Mouse (Mus musculus) embryonic facial prominence, embryonic 12.5 days (tissue): ENCODE measurements around the gene Hist1h3f. TPM values are rescaled to one million over a fixed set of nuclear protein-coding genes. Genes with fewer than 3 reads are reported as not detected.

Experiments used
- ATAC-seq: fragments of 200-750 bp; cut with Nextera tagmentation; 2 replicates; pipeline ENCODE4 v1.8.0; 2017; ENCODE audit not compliant: insufficient number of reproducible peaks, insufficient read depth, low FRiP score, low TSS enrichment
- H3K27ac ChIP-seq: fragments of 300-500 bp; sonication (generic); 2 replicates; pipeline ENCODE4 v1.5.1; 2016; ENCODE audit warnings: mild to moderate bottlenecking
- H3K27me3 ChIP-seq: fragments of 300-500 bp; sonication (generic); 2 replicates; pipeline ENCODE4 v1.6.1; 2016; ENCODE audit warnings: mild to moderate bottlenecking, moderate library complexity
- H3K36me3 ChIP-seq: fragments of 300-500 bp; sonication (generic); 2 replicates; pipeline ENCODE4 v1.6.1; 2016; ENCODE audit warnings: mild to moderate bottlenecking
- H3K4me1 ChIP-seq: fragments of 300-500 bp; sonication (generic); 2 replicates; pipeline ENCODE4 v1.6.1; 2016
- H3K4me2 ChIP-seq: fragments of 300-500 bp; sonication (generic); replicated peaks from 2 replicates; pipeline ENCODE4 v1.6.1; 2016; ENCODE audit warnings: mild to moderate bottlenecking, moderate library complexity
- H3K4me3 ChIP-seq: fragments of 300-500 bp; sonication (generic); 2 replicates; pipeline ENCODE4 v1.5.1; 2016; ENCODE audit warnings: mild to moderate bottlenecking
- H3K9ac ChIP-seq: fragments of 300-500 bp; sonication (generic); 2 replicates; pipeline ENCODE4 v1.6.1; 2016; ENCODE audit warnings: mild to moderate bottlenecking, moderate library complexity
- H3K9me3 ChIP-seq: fragments of 300-500 bp; sonication (generic); 2 replicates; pipeline ENCODE4 v1.6.1; 2016; ENCODE audit warnings: mild to moderate bottlenecking, moderate library complexity
- WGBS: fragments of 180-500 bp; shearing (Covaris S2); methylation state at CpG from one replicate; pipeline ENCODE4 v1.1.7; 2016; 5-methylcytosine and 5-hydroxymethylcytosine counted together
- polyA plus RNA-seq: library from polyadenylated mRNA; unstranded; fragments of >200 nt; fragmentation: Nextera tagmentation; extraction: Ambion mirVana; gene quantifications from 2 replicates; pipeline ENCODE4 v1.2.1, GENCODE M21; 2016

The Hist1h3f gene
- polyA plus RNA-seq, 1 experiment from 2014 or later = 2.3 TPM

DNA sequence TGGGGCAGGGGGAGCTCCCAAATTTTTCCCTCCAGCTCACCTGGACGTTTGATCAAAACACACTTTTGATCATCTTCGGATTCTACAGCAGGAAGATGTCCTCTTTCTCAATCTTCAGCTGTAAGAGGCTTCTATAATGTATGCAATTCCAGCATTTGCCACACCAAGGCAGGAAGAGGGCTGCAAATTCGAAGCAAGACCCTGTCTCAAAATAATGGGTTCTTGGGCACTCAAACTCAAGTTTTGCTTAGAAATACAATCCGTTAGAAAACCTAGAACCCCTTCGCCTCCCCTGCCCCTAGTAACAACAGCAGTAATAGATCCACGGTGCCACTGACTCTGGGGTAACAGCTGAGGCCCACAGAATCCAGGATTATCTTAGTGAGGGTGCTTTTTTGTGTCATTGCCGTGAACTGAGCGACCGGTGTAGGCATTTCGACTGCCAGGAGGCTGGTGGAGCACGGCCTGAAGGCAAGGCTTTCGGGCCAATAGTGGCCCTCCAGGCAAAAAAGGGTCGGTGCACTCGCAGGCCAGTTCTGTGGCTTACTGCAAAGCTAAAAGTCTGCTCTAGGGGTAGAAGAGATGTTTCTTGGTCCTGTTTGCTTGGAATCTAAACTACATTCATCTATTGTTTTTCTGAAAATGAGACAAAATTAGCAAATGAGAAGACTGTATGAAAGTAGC, 38.0 kb upstream of the Hist1h3f start:
- Histone ChIP-seq H3K27ac (peak overlapping the region; percentile 55; the same call in 1 of the 2 replicates), H3K9me3 (no peaks in the 10 kb centered on the region), H3K36me3 (no peaks in the 10 kb centered on the region), H3K4me2 (peak overlapping the region; percentile 55), H3K27me3 (no peaks in the 10 kb centered on the region), H3K4me1 (peaks cover 14% of the 10 kb centered on the region; the same call in 1 of the 2 replicates), H3K9ac (peak overlapping the region; percentile 25; the same call in 1 of the 2 replicates), H3K4me3 (peak overlapping the region; percentile 29)
- ATAC-seq = no peak
- 2% methylated on average over 14 of the region's 14 CpGs for WGBS

DNA sequence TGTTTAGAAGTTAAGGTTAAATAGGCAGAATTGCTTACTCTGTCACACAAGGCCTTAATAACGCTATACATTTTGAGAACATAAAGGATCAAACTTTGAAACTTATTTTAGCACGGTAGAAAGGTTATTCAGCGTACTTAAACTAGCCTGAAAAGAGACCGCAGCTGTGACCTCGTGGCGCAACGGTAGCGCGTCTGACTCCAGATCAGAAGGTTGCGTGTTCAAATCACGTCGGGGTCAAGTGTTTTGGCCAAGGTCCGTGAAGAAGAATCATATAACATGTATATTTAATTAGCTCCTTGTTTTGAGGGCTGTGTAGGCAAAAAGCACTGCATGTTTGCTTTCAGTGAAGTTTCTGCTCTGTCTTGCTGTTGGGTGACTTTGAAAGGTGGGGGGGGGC, 37.5 kb upstream of the Hist1h3f start:
- Histone ChIP-seq H3K9me3 (no peaks in the 10 kb centered on the region), H3K4me2 (peak overlapping the region; percentile 55), H3K36me3 (no peaks in the 10 kb centered on the region), H3K9ac (no peak overlapping the region), H3K27ac (peak overlapping the region; percentile 55; the same call in 1 of the 2 replicates), H3K4me3 (peak overlapping the region; percentile 29), H3K27me3 (no peaks in the 10 kb centered on the region), H3K4me1 (peaks cover 14% of the 10 kb centered on the region; the same call in 1 of the 2 replicates)
- no peak for ATAC-seq
- 5% methylated on average over 13 of the region's 13 CpGs for WGBS

DNA sequence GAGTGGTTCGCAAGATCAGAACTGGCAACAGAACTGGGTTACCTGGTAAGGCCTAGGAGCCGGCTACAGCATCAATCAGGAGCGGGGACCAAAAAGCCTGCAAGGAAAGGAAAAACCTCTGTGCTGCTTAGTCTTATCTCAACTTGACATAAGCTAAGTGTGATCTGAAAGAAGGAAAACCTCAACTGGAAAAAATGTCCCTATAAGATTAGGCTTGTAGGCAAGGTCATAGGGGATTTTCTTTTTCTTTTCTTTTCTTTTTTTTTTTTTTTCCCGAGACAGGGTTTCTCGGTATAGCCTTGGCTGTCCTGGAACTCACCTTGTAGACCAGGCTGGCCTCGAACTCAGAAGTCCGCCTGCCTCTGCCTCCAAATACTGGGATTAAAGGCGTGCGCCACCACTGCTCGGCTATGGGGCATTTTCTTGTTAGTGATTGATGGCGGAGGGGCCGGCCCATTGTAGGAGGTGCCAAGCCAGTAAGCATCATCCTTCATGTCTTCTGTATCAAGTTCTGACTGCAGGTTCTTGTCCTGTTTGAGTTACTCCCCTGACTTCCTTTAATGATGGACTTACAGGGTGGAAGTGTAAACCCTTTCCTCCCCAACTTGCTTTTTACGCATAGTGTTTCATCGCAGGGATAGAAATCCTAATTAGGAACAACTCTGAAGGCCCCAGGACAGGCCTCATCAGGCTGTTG, 36.9 kb upstream of the Hist1h3f start:
- no peak overlapping the region for H3K27ac ChIP-seq
- peaks cover 14% of the 10 kb centered on the region; the same call in 1 of the 2 replicates for H3K4me1 ChIP-seq
- no peaks in the 10 kb centered on the region for H3K36me3 ChIP-seq
- no peaks in the 10 kb centered on the region for H3K9me3 ChIP-seq
- H3K4me2 ChIP-seq = peak overlapping the region; percentile 55; the same call in 1 of the 2 replicates
- peak overlapping the region; percentile 29; the same call in 1 of the 2 replicates for H3K4me3 ChIP-seq
- no peak for ATAC-seq
- H3K27me3 ChIP-seq = no peaks in the 10 kb centered on the region
- no peak overlapping the region for H3K9ac ChIP-seq
- WGBS = 14% methylated on average over 14 of the region's 14 CpGs

DNA sequence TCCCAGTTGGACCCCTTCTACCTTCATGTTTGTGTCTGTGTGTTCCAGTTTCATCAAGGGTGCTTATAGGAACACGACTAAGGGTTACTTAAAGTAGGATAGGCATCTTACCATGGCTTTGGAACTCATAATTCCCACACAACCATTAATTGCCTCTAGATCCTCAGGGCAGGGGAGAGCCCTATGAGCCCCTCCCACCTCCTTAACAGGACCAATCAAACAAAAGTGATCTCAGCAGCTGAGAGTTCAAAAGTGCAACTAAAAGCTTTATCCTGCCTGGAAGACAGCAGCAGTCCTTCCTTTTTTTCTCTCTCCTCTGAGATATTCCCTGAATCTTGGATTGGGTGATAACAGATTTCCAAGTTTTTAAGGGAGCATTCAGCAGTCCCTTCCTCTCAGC, 33.7 kb upstream of the Hist1h3f start:
- Histone ChIP-seq H3K4me3 (no peak overlapping the region), H3K4me2 (no peak overlapping the region), H3K9me3 (no peaks in the 10 kb centered on the region), H3K36me3 (no peaks in the 10 kb centered on the region), H3K27me3 (no peaks in the 10 kb centered on the region), H3K9ac (no peak overlapping the region), H3K4me1 (peaks cover 11% of the 10 kb centered on the region; the same call in 1 of the 2 replicates), H3K27ac (no peak overlapping the region)
- ATAC-seq = no peak
- 32% methylated on average over 1 of the region's 1 CpGs for WGBS

DNA sequence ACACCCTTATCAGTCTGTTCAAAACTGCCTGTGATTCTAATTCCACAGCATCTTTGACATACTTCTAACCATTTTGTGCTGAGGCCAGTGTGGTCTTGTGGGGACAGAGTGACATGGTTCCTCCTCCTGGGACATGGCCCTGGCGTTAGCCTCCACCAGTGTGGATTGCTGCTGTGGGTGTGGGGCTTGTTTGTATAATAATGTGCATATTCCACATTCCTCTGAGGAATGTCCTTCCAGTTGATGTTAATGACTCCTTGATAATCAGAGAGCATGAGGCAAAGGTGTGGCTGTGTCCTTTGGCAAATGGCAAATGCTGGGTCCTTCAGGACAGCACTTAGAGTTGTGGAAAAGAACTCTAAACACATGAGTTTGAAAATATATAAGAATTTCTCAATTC, 30.3 kb upstream of the Hist1h3f start:
- H3K27me3 ChIP-seq = no peaks in the 10 kb centered on the region
- H3K36me3 ChIP-seq = no peaks in the 10 kb centered on the region
- no peak for ATAC-seq
- no peak overlapping the region for H3K9ac ChIP-seq
- no peaks in the 10 kb centered on the region for H3K9me3 ChIP-seq
- H3K27ac ChIP-seq = no peak overlapping the region
- H3K4me2 ChIP-seq = no peak overlapping the region
- no peak overlapping the region for H3K4me3 ChIP-seq
- 0 out of 2 replicates have a peak, but pooled peaks cover 3% of the 10 kb centered on the region for H3K4me1 ChIP-seq
- 91% methylated on average over 1 of the region's 1 CpGs for WGBS

DNA sequence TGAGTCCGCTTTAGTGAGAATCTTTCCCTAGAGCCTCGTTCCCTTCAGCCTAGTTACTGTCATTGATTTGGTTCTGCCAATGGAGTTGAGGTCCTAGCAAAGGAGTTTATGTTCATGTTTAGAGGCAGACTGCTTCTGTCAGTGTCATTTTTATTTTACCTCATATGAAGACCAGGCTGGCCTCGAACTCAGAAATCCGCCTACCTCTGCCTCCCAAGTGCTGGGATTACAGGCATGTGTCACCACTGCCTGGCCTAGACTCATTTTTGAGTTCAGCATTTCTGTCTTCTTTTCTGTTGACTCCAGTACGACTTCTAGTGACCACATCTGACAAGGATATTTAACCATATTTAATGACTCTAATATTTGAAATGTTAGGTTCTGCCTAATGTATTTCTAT, 28.6 kb upstream of the Hist1h3f start:
- WGBS = 72% methylated on average over 5 of the region's 5 CpGs
- no peak for ATAC-seq
- no peak overlapping the region for H3K4me3 ChIP-seq

DNA sequence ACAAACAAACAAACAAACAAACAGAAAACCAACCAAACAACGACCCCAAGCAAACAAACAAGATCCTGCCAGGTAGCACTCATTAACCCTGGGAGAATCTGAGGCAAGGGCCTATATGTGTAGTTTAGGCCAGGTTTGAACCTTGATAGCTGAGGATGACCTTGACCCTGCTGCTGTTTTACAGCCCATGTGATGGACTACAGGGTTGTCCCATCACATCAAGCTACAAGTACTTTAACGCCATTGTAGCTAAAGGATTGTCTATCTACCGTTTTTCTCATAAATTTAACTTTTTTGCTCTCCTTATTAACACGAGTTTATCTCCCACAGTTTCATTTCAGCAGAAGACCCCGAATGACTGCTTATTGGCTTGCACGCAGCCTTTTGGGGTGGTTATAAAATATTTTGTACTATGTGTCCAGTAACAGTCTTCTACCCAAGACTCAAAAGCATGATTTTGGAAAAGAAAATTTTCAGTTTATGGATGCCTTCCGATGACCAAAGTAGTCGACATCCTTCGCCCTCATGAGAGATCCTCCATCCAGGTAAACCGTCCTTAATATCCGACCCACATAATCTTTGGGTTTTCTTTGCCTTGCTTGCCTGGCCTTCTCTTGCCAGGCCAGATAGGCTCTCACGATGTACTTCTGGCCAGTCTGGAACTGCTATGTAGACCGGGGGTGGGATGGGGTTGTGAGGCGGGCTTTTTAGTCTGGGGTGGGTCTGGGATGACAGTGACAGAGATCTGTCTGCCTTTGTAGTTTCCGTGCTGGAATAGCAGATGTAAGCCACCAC, 27.8 kb upstream of the Hist1h3f start:
- no peak overlapping the region for H3K27ac ChIP-seq
- H3K4me3 ChIP-seq = peak overlapping the region; percentile 33
- 50% methylated on average over 15 of the region's 15 CpGs for WGBS
- peak overlapping the region; percentile 61 for H3K4me2 ChIP-seq
- H3K4me1 ChIP-seq = no peaks in the 10 kb centered on the region
- ATAC-seq = no peak
- H3K36me3 ChIP-seq = no peaks in the 10 kb centered on the region
- H3K27me3 ChIP-seq = no peaks in the 10 kb centered on the region
- H3K9me3 ChIP-seq = no peaks in the 10 kb centered on the region
- H3K9ac ChIP-seq = peak overlapping the region; percentile 40; the same call in 1 of the 2 replicates

More for the DNA sequence above, 28.6 kb upstream of the Hist1h3f start:
- Histone ChIP-seq H3K36me3 (no peaks in the 10 kb centered on the region), H3K27ac (no peak overlapping the region), H3K4me1 (0 out of 2 replicates have a peak, but pooled peaks cover 3% of the 10 kb centered on the region), H3K9me3 (no peaks in the 10 kb centered on the region), H3K4me2 (no peak overlapping the region), H3K27me3 (no peaks in the 10 kb centered on the region), H3K9ac (no peak overlapping the region)

DNA sequence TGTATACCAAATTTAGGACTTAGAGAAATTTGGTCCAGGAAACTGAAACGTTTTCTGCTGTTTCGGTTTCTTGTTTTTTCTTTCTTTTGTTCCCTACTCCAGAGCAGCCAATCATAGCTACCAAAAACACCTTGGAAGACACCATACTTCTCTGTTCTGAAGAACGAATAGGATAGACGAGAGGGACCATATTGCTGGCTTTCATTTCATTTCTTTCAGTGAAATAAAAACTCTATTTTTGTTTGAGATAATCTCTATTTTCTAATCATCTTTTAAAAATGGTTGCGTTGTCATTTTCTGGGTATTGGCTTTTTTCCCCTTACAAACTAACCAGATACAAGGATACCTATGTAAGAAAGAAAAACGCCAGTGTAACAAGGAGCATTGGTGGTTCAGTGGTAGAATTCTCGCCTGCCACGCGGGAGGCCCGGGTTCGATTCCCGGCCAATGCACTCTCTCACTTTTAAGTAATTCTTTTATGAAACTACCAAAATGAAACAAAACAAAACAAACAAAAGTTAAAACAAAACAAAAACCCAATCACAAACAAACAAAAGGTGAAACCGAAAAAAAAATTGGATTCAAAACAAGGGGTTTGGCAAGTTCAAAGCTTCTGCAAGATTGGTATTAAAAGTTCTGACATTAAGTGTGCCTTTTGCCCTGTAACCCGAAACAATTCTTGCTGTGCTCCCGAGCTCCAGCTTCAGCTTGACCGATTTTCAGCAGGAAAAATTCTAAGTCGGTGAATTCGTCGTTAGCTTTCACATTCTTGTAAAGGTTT, 26.8 kb upstream of the Hist1h3f start:
- Histone ChIP-seq H3K4me3 (peak overlapping the region; percentile 52), H3K27me3 (no peaks in the 10 kb centered on the region), H3K36me3 (no peaks in the 10 kb centered on the region), H3K9ac (no peak overlapping the region), H3K9me3 (no peaks in the 10 kb centered on the region), H3K27ac (peak overlapping the region; percentile 70; the same call in 1 of the 2 replicates), H3K4me2 (peak overlapping the region; percentile 66), H3K4me1 (no peaks in the 10 kb centered on the region)
- under 1% methylated on average over 19 of the region's 19 CpGs for WGBS
- no peak for ATAC-seq

DNA sequence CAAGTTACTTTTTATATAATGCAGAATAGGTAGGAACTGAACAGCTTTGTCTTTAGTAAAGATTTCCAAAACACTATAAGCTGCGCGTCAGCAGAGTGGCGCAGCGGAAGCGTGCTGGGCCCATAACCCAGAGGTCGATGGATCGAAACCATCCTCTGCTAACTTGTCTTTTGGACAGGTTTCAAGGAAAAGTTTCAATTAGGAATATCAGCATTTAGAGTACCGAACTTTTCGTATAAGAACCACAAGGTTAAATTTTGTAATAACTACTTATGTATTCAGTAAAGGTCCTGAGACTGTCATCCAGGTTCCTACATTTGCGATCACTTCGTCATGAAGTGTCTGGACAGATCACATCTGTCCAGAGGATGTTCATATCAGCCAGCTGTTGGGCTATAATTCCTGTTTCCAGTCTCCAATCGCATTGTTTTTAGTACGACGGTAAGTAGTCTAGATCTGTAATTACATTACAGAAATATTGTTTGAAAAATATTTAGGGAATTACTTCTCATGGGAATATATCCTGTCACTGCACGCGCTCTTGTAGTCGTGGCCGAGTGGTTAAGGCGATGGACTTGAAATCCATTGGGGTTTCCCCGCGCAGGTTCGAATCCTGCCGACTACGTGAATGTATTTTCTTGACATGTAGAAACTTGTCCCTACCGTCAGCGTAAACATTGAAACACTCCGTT, 26.1 kb upstream of the Hist1h3f start:
- Histone ChIP-seq H3K36me3 (no peaks in the 10 kb centered on the region), H3K9me3 (no peaks in the 10 kb centered on the region), H3K9ac (no peak overlapping the region), H3K4me1 (no peaks in the 10 kb centered on the region), H3K27ac (peak overlapping the region; percentile 70; the same call in 1 of the 2 replicates), H3K4me2 (peak overlapping the region; percentile 66), H3K27me3 (no peaks in the 10 kb centered on the region), H3K4me3 (peak overlapping the region; percentile 52)
- ATAC-seq = peak; percentile 73; the same call in 1 of the 2 replicates
- WGBS = under 1% methylated on average over 27 of the region's 27 CpGs

DNA sequence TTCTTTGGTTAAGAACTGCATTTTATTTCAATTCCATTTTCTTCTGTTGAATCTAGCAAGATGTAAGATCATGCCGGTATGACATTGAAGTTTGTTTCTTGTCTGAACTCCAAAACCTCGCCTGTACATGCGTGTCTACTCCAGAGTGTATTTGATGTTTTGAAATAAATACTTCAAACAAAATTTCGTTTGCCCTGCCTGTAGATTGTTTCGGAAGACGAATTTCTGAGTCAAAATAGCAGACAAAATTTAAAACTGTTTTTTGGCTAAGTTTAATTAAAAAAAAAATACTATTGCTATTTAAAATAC, 25.6 kb upstream of the Hist1h3f start:
- H3K36me3 ChIP-seq = no peaks in the 10 kb centered on the region
- 2% methylated on average over 6 of the region's 6 CpGs for WGBS
- no peaks in the 10 kb centered on the region for H3K27me3 ChIP-seq
- H3K27ac ChIP-seq = no peak overlapping the region
- H3K9ac ChIP-seq = no peak overlapping the region
- peak overlapping the region; percentile 66 for H3K4me2 ChIP-seq
- peak overlapping the region; percentile 52 for H3K4me3 ChIP-seq
- no peaks in the 10 kb centered on the region for H3K4me1 ChIP-seq
- H3K9me3 ChIP-seq = no peaks in the 10 kb centered on the region
- no peak for ATAC-seq
